Mouse (Mus musculus): ENCODE measurements at regions not wholly inside any gene's neighbourhood (a gene's known extent, or its start where the extent isn't known, plus 50 kb on each side); places are given as distances from the start of the nearest gene placed in this dataset.
A peak's percentile ranks its signal among the peaks of the same experiment; 100 is the strongest.

DNA sequence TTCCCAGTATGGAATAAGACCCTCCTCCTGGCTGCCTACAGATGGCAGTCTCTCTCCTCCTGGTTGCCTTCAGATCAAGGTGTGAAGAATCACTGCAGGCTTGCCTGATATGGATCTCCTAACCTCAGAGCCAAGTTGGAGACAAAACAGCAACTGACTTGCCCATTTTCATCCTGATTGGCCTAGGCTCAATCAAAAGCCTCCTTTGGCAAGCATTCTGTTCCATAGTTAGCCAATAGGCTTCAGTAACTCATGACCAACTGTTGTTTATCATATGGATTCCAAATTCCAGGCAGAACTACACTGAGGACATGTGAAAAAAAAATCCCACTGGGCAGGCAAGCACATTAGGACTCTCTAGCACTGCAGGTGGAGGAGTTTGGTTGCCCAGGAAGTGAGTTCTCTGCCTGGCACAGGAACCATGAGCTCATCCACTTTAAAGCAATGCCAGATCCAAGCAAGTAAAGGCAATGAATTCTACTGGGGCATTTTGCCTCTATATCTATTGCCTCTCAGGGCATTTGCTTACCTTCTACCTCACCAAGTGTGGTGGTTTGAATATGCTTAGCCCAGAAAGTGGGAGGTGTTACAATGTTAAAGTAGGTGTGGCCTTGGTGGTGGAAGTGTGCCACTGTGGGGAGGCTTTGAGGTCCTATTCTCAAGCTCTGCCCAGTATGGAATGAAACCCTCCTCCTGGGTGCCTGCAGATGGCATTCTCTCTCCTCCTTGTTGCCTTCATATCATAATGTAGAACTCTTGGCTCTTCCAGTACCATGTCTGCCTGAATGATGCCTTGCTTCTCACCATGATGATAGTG lies 183.6 kb upstream of the Castor2 start:
- H3K4me1 ChIP-seq (ENCODE audit: control insufficient read depth, insufficient read depth, low read length), result no peaks in the 10 kb centered on the region
- no peak overlapping the region for H3K9ac ChIP-seq (ENCODE audit: low read length)
- H3K36me3 ChIP-seq (ENCODE audit: control insufficient read depth, insufficient read depth), result no peaks in the 10 kb centered on the region
- H3K4me3 ChIP-seq (ENCODE audit: low read length), result no peak overlapping the region
- no peak overlapping the region for H3K27ac ChIP-seq (ENCODE audit: low read length)
- no peak overlapping the region for H3K4me2 ChIP-seq (ENCODE audit: low read depth, low read length)
- no peaks in the 10 kb centered on the region for H3K27me3 ChIP-seq (ENCODE audit: control insufficient read depth, insufficient read depth, low read length)
- H3K9me3 ChIP-seq (replicated peaks; ENCODE audit: control insufficient read depth, low read length), result no peaks in the 10 kb centered on the region; the same call in 1 of the 2 replicates
- no peak for ATAC-seq (replicated peaks; ENCODE audit: extremely low read depth, insufficient read depth, low FRiP score)

GRCm38 (mm10) chr5:133907442-133907841 lies 192.1 kb upstream of the Castor2 start:
- no peak overlapping the region for H3K9ac ChIP-seq (ENCODE audit: low read length)
- H3K27ac ChIP-seq (ENCODE audit: low read length), result no peak overlapping the region
- no peak for ATAC-seq (replicated peaks; ENCODE audit: extremely low read depth, insufficient read depth, low FRiP score)
- 64% methylated on average over 3 of the region's 3 CpGs for WGBS
- no peak overlapping the region for H3K4me2 ChIP-seq (ENCODE audit: low read depth, low read length)
- H3K4me1 ChIP-seq (ENCODE audit: control insufficient read depth, insufficient read depth, low read length), result no peaks in the 10 kb centered on the region
- H3K36me3 ChIP-seq (ENCODE audit: control insufficient read depth, insufficient read depth), result no peaks in the 10 kb centered on the region
- H3K9me3 ChIP-seq (replicated peaks; ENCODE audit: control insufficient read depth, low read length), result peaks cover 7% of the 10 kb centered on the region
- no peaks in the 10 kb centered on the region for H3K27me3 ChIP-seq (ENCODE audit: control insufficient read depth, insufficient read depth, low read length)
- H3K4me3 ChIP-seq (ENCODE audit: low read length), result no peak overlapping the region

DNA sequence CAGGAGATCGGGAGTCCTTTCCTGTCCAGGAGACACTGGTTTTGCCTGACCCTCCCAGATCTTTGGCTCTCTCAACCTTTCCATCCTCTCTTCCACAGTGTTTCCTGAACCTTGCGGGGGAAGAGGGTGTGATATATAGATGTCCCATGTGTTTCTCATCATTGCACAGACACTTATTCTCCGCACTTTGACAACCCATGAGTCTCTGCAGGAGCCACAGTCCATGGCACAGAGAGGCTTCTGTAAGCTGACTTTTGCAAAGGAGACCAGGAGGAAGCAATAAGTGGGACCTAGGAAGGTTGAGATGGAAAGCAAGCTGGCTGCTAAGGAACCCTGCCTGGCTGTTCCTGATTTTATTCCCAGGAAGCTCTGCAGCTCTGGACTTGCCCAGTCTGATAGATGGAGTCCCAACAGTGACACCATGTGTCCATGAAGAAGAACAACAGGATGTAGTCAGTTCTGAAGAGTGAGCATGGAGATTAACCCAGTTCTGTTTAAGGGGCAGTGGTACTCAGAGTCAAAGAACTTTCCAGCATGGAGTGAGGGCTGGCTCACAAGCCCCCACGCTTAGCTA lies 201.4 kb upstream of the Castor2 start:
- no peak overlapping the region for H3K4me2 ChIP-seq (ENCODE audit: low read depth, low read length)
- WGBS, result 66% methylated on average over 4 of the region's 4 CpGs
- H3K4me1 ChIP-seq (ENCODE audit: control insufficient read depth, insufficient read depth, low read length), result no peaks in the 10 kb centered on the region
- H3K9ac ChIP-seq (ENCODE audit: low read length), result no peak overlapping the region
- H3K27me3 ChIP-seq (ENCODE audit: control insufficient read depth, insufficient read depth, low read length), result no peaks in the 10 kb centered on the region
- ATAC-seq (replicated peaks; ENCODE audit: extremely low read depth, insufficient read depth, low FRiP score), result no peak
- no peak overlapping the region for H3K27ac ChIP-seq (ENCODE audit: low read length)
- H3K9me3 ChIP-seq (replicated peaks; ENCODE audit: control insufficient read depth, low read length), result peaks cover 6% of the 10 kb centered on the region
- no peaks in the 10 kb centered on the region for H3K36me3 ChIP-seq (ENCODE audit: control insufficient read depth, insufficient read depth)
- H3K4me3 ChIP-seq (ENCODE audit: low read length), result no peak overlapping the region

GRCm38 (mm10) chr5:133890728-133891127 lies 208.8 kb upstream of the Castor2 start:
- Histone ChIP-seq H3K27me3 (ENCODE audit: control insufficient read depth, insufficient read depth, low read length) (no peaks in the 10 kb centered on the region), H3K4me1 (ENCODE audit: control insufficient read depth, insufficient read depth, low read length) (no peaks in the 10 kb centered on the region; the same call in 1 of the 2 replicates), H3K27ac (ENCODE audit: low read length) (no peak overlapping the region), H3K4me3 (ENCODE audit: low read length) (no peak overlapping the region), H3K4me2 (ENCODE audit: low read depth, low read length) (no peak overlapping the region), H3K9me3 (replicated peaks; ENCODE audit: control insufficient read depth, low read length) (no peaks in the 10 kb centered on the region), H3K9ac (ENCODE audit: low read length) (no peak overlapping the region), H3K36me3 (ENCODE audit: control insufficient read depth, insufficient read depth) (no peaks in the 10 kb centered on the region)
- no peak for ATAC-seq (replicated peaks; ENCODE audit: extremely low read depth, insufficient read depth, low FRiP score)
- WGBS, result 73% methylated on average over 3 of the region's 3 CpGs

GRCm38 (mm10) chr5:133889841-133890240 lies 209.7 kb upstream of the Castor2 start:
- no peaks in the 10 kb centered on the region for H3K27me3 ChIP-seq (ENCODE audit: control insufficient read depth, insufficient read depth, low read length)
- H3K9me3 ChIP-seq (replicated peaks; ENCODE audit: control insufficient read depth, low read length), result no peaks in the 10 kb centered on the region
- H3K4me2 ChIP-seq (ENCODE audit: low read depth, low read length), result no peak overlapping the region
- ATAC-seq (replicated peaks; ENCODE audit: extremely low read depth, insufficient read depth, low FRiP score), result no peak
- no peak overlapping the region for H3K27ac ChIP-seq (ENCODE audit: low read length)
- peaks cover 8% of the 10 kb centered on the region for H3K4me1 ChIP-seq (ENCODE audit: control insufficient read depth, insufficient read depth, low read length)
- no peak overlapping the region for H3K9ac ChIP-seq (ENCODE audit: low read length)
- WGBS, result 74% methylated on average over 8 of the region's 8 CpGs
- no peak overlapping the region for H3K4me3 ChIP-seq (ENCODE audit: low read length)
- no peaks in the 10 kb centered on the region for H3K36me3 ChIP-seq (ENCODE audit: control insufficient read depth, insufficient read depth)

DNA sequence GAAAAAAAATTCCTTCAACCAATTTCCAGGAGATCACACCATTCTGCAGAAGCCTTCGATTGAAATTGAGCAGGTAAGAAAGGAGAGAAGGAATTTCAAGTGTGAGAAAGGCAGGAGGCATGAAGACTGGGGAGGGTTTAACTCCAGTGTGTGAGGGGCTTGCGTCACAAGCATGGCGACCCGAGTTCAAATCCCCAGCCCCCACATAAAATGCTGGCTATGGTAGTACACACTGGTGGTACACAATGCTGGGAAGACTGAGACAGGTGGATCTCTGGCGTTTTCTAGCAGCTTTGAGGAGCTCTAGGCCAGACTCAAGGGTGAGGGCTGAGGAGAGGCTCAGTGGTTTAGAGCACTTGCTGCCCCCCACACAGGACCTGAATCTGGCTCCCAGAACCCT lies 214.0 kb upstream of the Castor2 start:
- Histone ChIP-seq H3K27me3 (ENCODE audit: control insufficient read depth, insufficient read depth, low read length) (no peaks in the 10 kb centered on the region), H3K9ac (ENCODE audit: low read length) (no peak overlapping the region), H3K4me2 (ENCODE audit: low read depth, low read length) (0 out of 2 replicates have a peak overlapping the region, but pooled peaks have one; percentile 44), H3K9me3 (replicated peaks; ENCODE audit: control insufficient read depth, low read length) (no peaks in the 10 kb centered on the region), H3K27ac (ENCODE audit: low read length) (peak overlapping the region; percentile 68), H3K4me3 (ENCODE audit: low read length) (no peak overlapping the region), H3K36me3 (ENCODE audit: control insufficient read depth, insufficient read depth) (no peaks in the 10 kb centered on the region), H3K4me1 (ENCODE audit: control insufficient read depth, insufficient read depth, low read length) (peaks cover 12% of the 10 kb centered on the region)
- no peak for ATAC-seq (replicated peaks; ENCODE audit: extremely low read depth, insufficient read depth, low FRiP score)
- WGBS, result 81% methylated on average over 5 of the region's 5 CpGs

DNA sequence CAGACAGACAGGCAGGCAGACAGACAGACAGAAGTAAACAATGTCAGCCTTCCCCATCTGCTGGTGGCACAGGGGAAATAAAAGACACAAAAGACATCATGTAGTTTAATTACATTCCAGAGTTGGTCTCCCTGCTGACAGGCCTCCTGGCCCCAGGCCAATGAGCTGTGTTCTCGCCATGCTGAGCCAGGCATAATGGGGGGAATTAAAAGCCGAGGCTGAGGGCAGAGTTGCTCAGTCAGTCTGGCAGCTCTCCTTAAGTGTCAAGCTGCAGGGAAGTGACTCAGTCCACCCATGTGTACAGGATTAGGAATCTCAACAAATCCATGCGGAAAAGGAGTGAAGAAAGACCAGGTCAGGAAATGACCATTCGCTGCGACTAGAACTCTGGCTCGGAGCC lies 214.5 kb upstream of the Castor2 start:
- Histone ChIP-seq H3K4me2 (ENCODE audit: low read depth, low read length) (peak overlapping the region; percentile 44; the same call in 1 of the 2 replicates), H3K27me3 (ENCODE audit: control insufficient read depth, insufficient read depth, low read length) (no peaks in the 10 kb centered on the region), H3K9ac (ENCODE audit: low read length) (no peak overlapping the region), H3K27ac (ENCODE audit: low read length) (peak overlapping the region; percentile 68), H3K4me3 (ENCODE audit: low read length) (no peak overlapping the region), H3K4me1 (ENCODE audit: control insufficient read depth, insufficient read depth, low read length) (peaks cover 12% of the 10 kb centered on the region), H3K36me3 (ENCODE audit: control insufficient read depth, insufficient read depth) (no peaks in the 10 kb centered on the region), H3K9me3 (replicated peaks; ENCODE audit: control insufficient read depth, low read length) (no peaks in the 10 kb centered on the region)
- 20% methylated on average over 6 of the region's 6 CpGs for WGBS
- peak; percentile 88 for ATAC-seq (replicated peaks; ENCODE audit: extremely low read depth, insufficient read depth, low FRiP score)

- Histone ChIP-seq H3K27ac (ENCODE audit: low read length) (peak overlapping the region; percentile 68; the same call in 1 of the 2 replicates), H3K4me2 (ENCODE audit: low read depth, low read length) (peak overlapping the region; percentile 44; the same call in 1 of the 2 replicates), H3K9ac (ENCODE audit: low read length) (no peak overlapping the region), H3K4me1 (ENCODE audit: control insufficient read depth, insufficient read depth, low read length) (peaks cover 12% of the 10 kb centered on the region), H3K4me3 (ENCODE audit: low read length) (no peak overlapping the region), H3K27me3 (ENCODE audit: control insufficient read depth, insufficient read depth, low read length) (no peaks in the 10 kb centered on the region), H3K36me3 (ENCODE audit: control insufficient read depth, insufficient read depth) (no peaks in the 10 kb centered on the region), H3K9me3 (replicated peaks; ENCODE audit: control insufficient read depth, low read length) (no peaks in the 10 kb centered on the region)
- no peak for ATAC-seq (replicated peaks; ENCODE audit: extremely low read depth, insufficient read depth, low FRiP score)
- WGBS, result 59% methylated on average over 2 of the region's 2 CpGs
Measured at GRCm38 (mm10) chr5:133884593-133884992, 214.9 kb upstream of the Castor2 start.

GRCm38 (mm10) chr5:133844483-133844882 lies 255.0 kb upstream of the Castor2 start:
- Histone ChIP-seq H3K27me3 (ENCODE audit: control insufficient read depth, insufficient read depth, low read length) (no peaks in the 10 kb centered on the region), H3K36me3 (ENCODE audit: control insufficient read depth, insufficient read depth) (no peaks in the 10 kb centered on the region), H3K4me3 (ENCODE audit: low read length) (no peak overlapping the region), H3K4me1 (ENCODE audit: control insufficient read depth, insufficient read depth, low read length) (no peaks in the 10 kb centered on the region), H3K9ac (ENCODE audit: low read length) (no peak overlapping the region), H3K9me3 (replicated peaks; ENCODE audit: control insufficient read depth, low read length) (no peaks in the 10 kb centered on the region), H3K4me2 (ENCODE audit: low read depth, low read length) (no peak overlapping the region), H3K27ac (ENCODE audit: low read length) (no peak overlapping the region)
- WGBS, result 71% methylated on average over 10 of the region's 10 CpGs
- ATAC-seq (replicated peaks; ENCODE audit: extremely low read depth, insufficient read depth, low FRiP score), result no peak

All from heart, embryonic 16.5 days (tissue).